Mouse (Mus musculus): ENCODE measurements around the gene Gm47283. TPM values are rescaled to one million over a fixed set of nuclear protein-coding genes. Genes with fewer than 3 reads are reported as not detected.
"Not testable (repeated sequence)": the region's sequence is repeated elsewhere in the genome, so short reads cannot be mapped to it uniquely, and the experiment has no call there.

The Gm47283 gene
- polyA plus RNA-seq, 1 experiment from 2014 or later: not detected

DNA sequence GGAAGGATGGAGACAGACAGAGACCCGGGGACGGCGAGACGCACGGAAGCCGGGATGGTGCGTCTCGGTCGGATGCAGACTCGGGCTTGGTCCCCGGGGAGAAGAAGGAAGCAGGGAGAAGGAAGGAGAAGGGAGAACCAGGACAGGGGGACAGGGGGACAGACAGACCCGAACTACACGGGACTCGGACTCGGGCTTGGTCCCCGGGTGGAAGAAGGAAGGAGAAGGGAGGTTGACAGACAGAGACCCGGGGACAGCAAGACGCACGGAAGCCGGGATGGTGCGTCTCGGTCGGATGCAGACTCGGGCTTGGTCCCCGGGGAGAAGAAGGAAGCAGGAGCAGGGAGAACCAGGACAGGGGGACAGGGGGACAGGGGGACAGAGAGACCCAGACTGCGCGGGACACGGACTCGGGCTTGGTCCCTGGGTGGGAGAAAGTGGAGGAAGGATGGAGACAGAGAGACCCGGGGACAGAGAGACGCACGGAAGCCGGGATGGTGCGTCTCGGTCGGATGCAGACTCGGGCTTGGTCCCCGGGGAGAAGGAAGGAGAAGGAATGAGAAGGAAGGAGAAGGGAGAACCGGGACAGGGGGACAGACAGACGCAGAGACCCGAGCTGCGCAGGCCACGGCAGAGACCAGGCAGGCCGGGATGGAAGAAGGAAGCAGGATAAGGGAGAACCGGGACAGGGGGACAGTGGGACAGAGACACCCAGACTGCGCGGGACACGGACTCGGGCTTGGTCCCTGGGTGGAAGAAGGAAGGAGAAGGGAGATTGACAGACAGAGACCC is 42.1 kb upstream of the Gm47283 start:
- not testable (repeated sequence) for H3K9ac ChIP-seq; H3K27me3 ChIP-seq; H3K4me1 ChIP-seq (replicated peaks); H3K4me2 ChIP-seq; H3K4me3 ChIP-seq
- 87% methylated on average over 49 of the region's 49 CpGs for WGBS
- peak; percentile 11; the same call in 1 of the 2 replicates for ATAC-seq (ENCODE audit: low FRiP score)
- H3K27ac ChIP-seq: peak overlapping the region; percentile 13; the same call in 1 of the 2 replicates
- peaks cover 52% of the 10 kb centered on the region for H3K9me3 ChIP-seq
- peaks cover 51% of the 10 kb centered on the region for H3K36me3 ChIP-seq

DNA sequence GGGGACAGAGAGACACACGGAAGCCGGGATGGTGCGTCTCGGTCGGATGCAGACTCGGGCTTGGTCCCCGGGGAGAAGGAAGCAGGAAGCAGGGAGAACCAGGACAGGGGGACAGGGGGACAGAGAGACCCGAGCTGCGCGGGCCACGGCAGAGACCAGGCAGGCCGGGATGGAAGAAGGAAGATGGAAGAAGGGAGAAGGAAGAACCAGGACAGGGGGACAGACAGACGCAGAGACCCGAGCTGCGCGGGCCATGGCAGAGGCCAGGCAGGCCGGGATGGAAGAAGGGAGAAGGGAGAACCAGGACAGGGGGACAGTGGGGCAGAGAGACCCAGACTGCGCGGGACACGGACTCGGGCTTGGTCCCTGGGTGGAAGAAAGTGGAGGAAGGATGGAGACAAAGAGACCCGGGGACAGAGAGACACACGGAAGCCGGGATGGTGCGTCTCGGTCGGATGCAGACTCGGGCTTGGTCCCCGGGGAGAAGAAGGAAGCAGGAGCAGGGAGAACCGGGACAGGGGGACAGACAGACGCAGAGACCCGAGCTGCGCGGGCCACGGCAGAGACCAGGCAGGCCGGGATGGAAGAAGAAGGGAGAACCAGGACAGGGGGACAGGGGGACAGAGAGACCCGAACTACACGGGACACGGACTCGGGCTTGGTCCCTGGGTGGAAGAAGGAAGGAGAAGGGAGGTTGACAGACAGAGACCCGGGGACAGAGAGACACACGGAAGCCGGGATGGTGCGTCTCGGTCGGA is 41.3 kb upstream of the Gm47283 start:
- H3K4me1 ChIP-seq (replicated peaks); ATAC-seq (ENCODE audit: low FRiP score); H3K4me2 ChIP-seq; H3K4me3 ChIP-seq; H3K27me3 ChIP-seq; H3K9ac ChIP-seq: not testable (repeated sequence)
- peaks cover 51% of the 10 kb centered on the region for H3K36me3 ChIP-seq
- WGBS: 83% methylated on average over 36 of the region's 46 CpGs
- H3K27ac ChIP-seq: peak overlapping the region; percentile 13; the same call in 1 of the 2 replicates
- H3K9me3 ChIP-seq: peaks cover 52% of the 10 kb centered on the region

DNA sequence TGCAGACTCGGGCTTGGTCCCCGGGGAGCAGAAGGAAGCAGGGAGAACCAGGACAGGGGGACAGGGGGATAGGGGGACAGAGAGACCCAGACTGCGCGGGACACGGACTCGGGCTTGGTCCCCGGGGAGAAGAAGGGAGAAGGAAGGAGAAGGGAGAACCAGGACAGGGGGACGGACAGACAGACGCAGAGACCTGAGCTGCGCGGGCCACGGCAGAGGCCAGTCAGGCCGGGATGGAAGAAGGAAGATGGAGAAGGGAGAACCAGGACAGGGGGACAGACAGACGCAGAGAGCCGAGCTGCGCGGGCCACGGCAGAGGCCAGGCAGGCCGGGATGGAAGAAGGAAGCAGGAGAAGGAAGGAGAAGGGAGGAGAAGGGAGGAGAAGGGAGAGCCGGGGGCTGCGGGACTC is 40.7 kb upstream of the Gm47283 start:
- no peak for ATAC-seq (ENCODE audit: low FRiP score)
- Histone ChIP-seq H3K27ac (no peak overlapping the region), H3K4me1 (replicated peaks) (no peaks in the 10 kb centered on the region), H3K9me3 (peaks cover 49% of the 10 kb centered on the region), H3K36me3 (peaks cover 47% of the 10 kb centered on the region), H3K27me3 (no peaks in the 10 kb centered on the region), H3K9ac (no peak overlapping the region), H3K4me2 (no peak overlapping the region), H3K4me3 (no peak overlapping the region)
- WGBS: 80% methylated on average over 6 of the region's 21 CpGs

DNA sequence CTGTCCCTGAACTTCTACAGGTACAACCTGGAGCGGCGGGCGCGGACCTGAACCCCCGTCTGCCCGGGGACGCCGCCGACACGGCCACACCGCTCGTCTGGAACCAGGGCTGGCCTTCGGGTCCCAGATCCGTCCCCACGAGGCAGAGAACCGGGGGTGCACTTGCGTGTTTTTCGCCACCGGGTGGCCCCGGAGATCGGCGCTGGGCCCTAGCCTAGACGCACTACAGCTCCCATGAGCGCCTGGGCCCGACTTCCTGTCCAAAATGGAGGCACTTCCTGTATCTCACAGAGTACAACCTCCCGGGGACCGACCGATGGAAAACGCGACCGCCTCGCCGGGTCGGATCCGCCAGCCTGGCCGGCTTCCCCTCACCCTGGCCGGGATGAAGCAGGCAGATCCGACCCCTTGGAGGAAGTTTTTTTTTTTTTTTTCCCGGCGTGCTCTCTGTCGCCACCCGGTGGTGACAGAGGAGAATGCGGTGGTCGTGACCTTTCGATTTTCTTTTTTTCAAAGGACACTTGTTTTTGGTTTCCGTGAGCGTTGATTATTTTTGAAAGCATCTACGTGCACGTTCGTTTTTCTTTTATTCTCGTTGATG is 40.1 kb upstream of the Gm47283 start:
- H3K4me1 ChIP-seq (replicated peaks); H3K9ac ChIP-seq; H3K27me3 ChIP-seq: not testable (repeated sequence)
- Histone ChIP-seq H3K4me2 (peak overlapping the region; percentile 15), H3K27ac (peak overlapping the region; percentile 56), H3K9me3 (peaks cover 42% of the 10 kb centered on the region), H3K36me3 (peaks cover 41% of the 10 kb centered on the region), H3K4me3 (peak overlapping the region; percentile 20)
- peak; percentile 93 for ATAC-seq (ENCODE audit: low FRiP score)
- 70% methylated on average over 51 of the region's 51 CpGs for WGBS

DNA sequence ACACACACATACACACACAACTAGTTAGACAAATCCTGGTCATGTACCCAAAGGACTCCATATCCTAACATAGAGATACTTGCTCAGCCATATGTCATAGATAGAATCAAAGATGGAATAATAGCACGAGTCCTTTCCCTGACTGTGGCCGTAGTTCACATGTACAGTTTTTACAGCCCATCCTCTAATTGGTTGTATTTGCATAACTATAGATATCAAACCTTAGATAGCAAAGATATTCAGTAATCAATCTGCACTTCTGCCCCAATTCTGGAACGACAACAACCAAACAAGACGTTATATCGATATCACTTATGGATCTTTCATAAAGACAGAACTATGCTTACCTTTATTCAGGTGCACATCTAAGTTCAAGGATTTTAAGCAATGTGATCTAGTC is 39.3 kb upstream of the Gm47283 start:
- not testable (repeated sequence) for H3K4me2 ChIP-seq; H3K9ac ChIP-seq; H3K4me3 ChIP-seq; ATAC-seq (ENCODE audit: low FRiP score); H3K27me3 ChIP-seq; H3K4me1 ChIP-seq (replicated peaks); H3K27ac ChIP-seq
- WGBS: 95% methylated on average over 5 of the region's 5 CpGs
- H3K9me3 ChIP-seq: peaks cover 35% of the 10 kb centered on the region
- peaks cover 33% of the 10 kb centered on the region for H3K36me3 ChIP-seq

- H3K27ac ChIP-seq; H3K36me3 ChIP-seq; H3K9ac ChIP-seq; H3K9me3 ChIP-seq; ATAC-seq (ENCODE audit: low FRiP score); H3K4me3 ChIP-seq; H3K27me3 ChIP-seq; H3K4me1 ChIP-seq (replicated peaks); H3K4me2 ChIP-seq: not testable (repeated sequence)
- no CpG with 5 or more reads among the region's 8 CpGs for WGBS
Measured at GRCm38 (mm10) chrY:90754721-90755120, 29.8 kb upstream of the Gm47283 start, which contains the start of gene Gm21860. TSS of gene Gm21860 (minus strand) at chrY:90754821.

DNA sequence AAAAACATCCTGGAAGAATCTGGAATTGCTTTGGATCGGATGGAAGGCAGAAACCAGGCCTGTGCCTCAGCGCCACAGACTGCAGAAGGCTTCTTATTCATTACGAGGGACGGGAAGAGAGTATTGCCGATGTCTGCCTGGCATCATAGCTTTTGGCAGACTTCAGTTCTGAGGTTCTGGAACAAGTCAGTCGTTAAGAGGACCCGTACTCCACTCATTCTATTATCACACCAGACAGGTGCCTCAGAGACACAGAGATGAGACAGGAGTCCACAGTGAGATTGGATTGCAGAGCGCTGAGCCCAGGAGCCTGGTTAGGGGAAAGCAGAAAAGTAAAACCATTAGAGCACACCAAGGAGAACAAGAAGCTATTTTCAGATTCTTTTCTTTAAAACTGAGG is 54.5 kb downstream of the Gm47283 start, which contains the start of gene Gm21748:
Gene Gm21748, minus strand, starts transcription at position 101 of the 400 bp plus-strand sequence.
- not testable (repeated sequence) for H3K9ac ChIP-seq; H3K27ac ChIP-seq; H3K36me3 ChIP-seq; H3K27me3 ChIP-seq; H3K4me1 ChIP-seq (replicated peaks); H3K9me3 ChIP-seq; H3K4me2 ChIP-seq; ATAC-seq (ENCODE audit: low FRiP score); H3K4me3 ChIP-seq
- WGBS: no CpG with 5 or more reads among the region's 8 CpGs

Other genes with a start within 250 kb of the Gm47283 start
- not detected in 2 replicates for gene Gm21860, start 29.9 kb upstream of the Gm47283 start, polyA plus RNA-seq (2015; fragmentation: Nextera tagmentation; extraction: Ambion mirVana)
- not detected in 2 replicates for gene Gm21748, start 54.4 kb downstream of the Gm47283 start, polyA plus RNA-seq (2015; fragmentation: Nextera tagmentation; extraction: Ambion mirVana)

Data from hindbrain, embryonic 13.5 days (tissue).